Mouse (Mus musculus): Measurements from ENCODE around the gene Ppp1r2. TPM values are rescaled to one million over a fixed set of nuclear protein-coding genes. Genes with fewer than 3 reads are reported as not detected.

The Ppp1r2 gene
- polyA plus RNA-seq, 1 experiment: 31.7 TPM

GRCm38 (mm10) chr16:31300883-31301532 is 25.9 kb upstream of the Ppp1r2 start:
- no peak overlapping the region for H3K4me3 ChIP-seq (ENCODE audit: control insufficient read depth, insufficient read depth, low read length)
- H3K27me3 ChIP-seq (ENCODE audit: control insufficient read depth, insufficient read depth, low read length): no peaks in the 10 kb centered on the region
- WGBS: 88% methylated on average over 6 of the region's 6 CpGs
- H3K27ac ChIP-seq (ENCODE audit: control insufficient read depth, insufficient read depth, low read length): no peak overlapping the region
- no peak for TF ChIP-seq CTCF (IDR thresholded peaks at IDR 0.05; ENCODE audit: borderline replicate concordance, control insufficient read depth, extremely low read depth, insufficient read depth, low read length, poor library complexity)
- no peak for TF ChIP-seq POLR2A (IDR thresholded peaks at IDR 0.05; ENCODE audit: control insufficient read depth, extremely low read depth, insufficient read depth, low read length, poor library complexity)
- H3K4me1 ChIP-seq (replicated peaks; ENCODE audit: control insufficient read depth, insufficient read depth, low read length): peaks cover 11% of the 10 kb centered on the region
- no peak for DNase-seq
- no peaks in the 10 kb centered on the region for H3K36me3 ChIP-seq (ENCODE audit: control insufficient read depth, insufficient read depth, low read length)

GRCm38 (mm10) chr16:31300467-31300866 is 25.4 kb upstream of the Ppp1r2 start:
- WGBS: 95% methylated on average over 7 of the region's 7 CpGs
- peaks cover 11% of the 10 kb centered on the region for H3K4me1 ChIP-seq (replicated peaks; ENCODE audit: control insufficient read depth, insufficient read depth, low read length)
- DNase-seq: no peak
- TF ChIP-seq POLR2A (IDR thresholded peaks at IDR 0.05; ENCODE audit: control insufficient read depth, extremely low read depth, insufficient read depth, low read length, poor library complexity): no peak
- TF ChIP-seq CTCF (IDR thresholded peaks at IDR 0.05; ENCODE audit: borderline replicate concordance, control insufficient read depth, extremely low read depth, insufficient read depth, low read length, poor library complexity): no peak
- no peaks in the 10 kb centered on the region for H3K27me3 ChIP-seq (ENCODE audit: control insufficient read depth, insufficient read depth, low read length)
- H3K4me3 ChIP-seq (ENCODE audit: control insufficient read depth, insufficient read depth, low read length): no peak overlapping the region
- no peaks in the 10 kb centered on the region for H3K36me3 ChIP-seq (ENCODE audit: control insufficient read depth, insufficient read depth, low read length)
- H3K27ac ChIP-seq (ENCODE audit: control insufficient read depth, insufficient read depth, low read length): no peak overlapping the region

- Histone ChIP-seq H3K27ac (ENCODE audit: control insufficient read depth, insufficient read depth, low read length) (no peak overlapping the region), H3K36me3 (ENCODE audit: control insufficient read depth, insufficient read depth, low read length) (no peaks in the 10 kb centered on the region), H3K4me1 (replicated peaks; ENCODE audit: control insufficient read depth, insufficient read depth, low read length) (peaks cover 11% of the 10 kb centered on the region), H3K27me3 (ENCODE audit: control insufficient read depth, insufficient read depth, low read length) (no peaks in the 10 kb centered on the region), H3K4me3 (ENCODE audit: control insufficient read depth, insufficient read depth, low read length) (no peak overlapping the region)
- DNase-seq: no peak
- no peak for TF ChIP-seq CTCF (IDR thresholded peaks at IDR 0.05; ENCODE audit: borderline replicate concordance, control insufficient read depth, extremely low read depth, insufficient read depth, low read length, poor library complexity)
- no peak for TF ChIP-seq POLR2A (IDR thresholded peaks at IDR 0.05; ENCODE audit: control insufficient read depth, extremely low read depth, insufficient read depth, low read length, poor library complexity)
- 95% methylated on average over 3 of the region's 3 CpGs for WGBS
Observed at GRCm38 (mm10) chr16:31299960-31300353, 24.9 kb upstream of the Ppp1r2 start.

GRCm38 (mm10) chr16:31299164-31299959 is 24.3 kb upstream of the Ppp1r2 start:
- 92% methylated on average over 11 of the region's 11 CpGs for WGBS

GRCm38 (mm10) chr16:31297113-31297512 is 22.0 kb upstream of the Ppp1r2 start:
- no peaks in the 10 kb centered on the region for H3K27me3 ChIP-seq (ENCODE audit: control insufficient read depth, insufficient read depth, low read length)
- DNase-seq: no peak
- 11% methylated on average over 7 of the region's 7 CpGs for WGBS

More at GRCm38 (mm10) chr16:31299164-31299959, 24.3 kb upstream of the Ppp1r2 start:
- Histone ChIP-seq H3K27me3 (ENCODE audit: control insufficient read depth, insufficient read depth, low read length) (no peaks in the 10 kb centered on the region), H3K36me3 (ENCODE audit: control insufficient read depth, insufficient read depth, low read length) (no peaks in the 10 kb centered on the region), H3K4me3 (ENCODE audit: control insufficient read depth, insufficient read depth, low read length) (no peak overlapping the region), H3K4me1 (replicated peaks; ENCODE audit: control insufficient read depth, insufficient read depth, low read length) (peaks cover 11% of the 10 kb centered on the region), H3K27ac (ENCODE audit: control insufficient read depth, insufficient read depth, low read length) (no peak overlapping the region)
- TF ChIP-seq CTCF (IDR thresholded peaks at IDR 0.05; ENCODE audit: borderline replicate concordance, control insufficient read depth, extremely low read depth, insufficient read depth, low read length, poor library complexity) (no peak), POLR2A (IDR thresholded peaks at IDR 0.05; ENCODE audit: control insufficient read depth, extremely low read depth, insufficient read depth, low read length, poor library complexity) (no peak)
- no peak for DNase-seq

GRCm38 (mm10) chr16:31293761-31294160 is 18.7 kb upstream of the Ppp1r2 start:
- Histone ChIP-seq H3K27ac (ENCODE audit: control insufficient read depth, insufficient read depth, low read length) (no peak overlapping the region), H3K4me3 (ENCODE audit: control insufficient read depth, insufficient read depth, low read length) (no peak overlapping the region), H3K4me1 (replicated peaks; ENCODE audit: control insufficient read depth, insufficient read depth, low read length) (peaks cover 11% of the 10 kb centered on the region), H3K27me3 (ENCODE audit: control insufficient read depth, insufficient read depth, low read length) (no peaks in the 10 kb centered on the region), H3K36me3 (ENCODE audit: control insufficient read depth, insufficient read depth, low read length) (no peaks in the 10 kb centered on the region)
- TF ChIP-seq POLR2A (IDR thresholded peaks at IDR 0.05; ENCODE audit: control insufficient read depth, extremely low read depth, insufficient read depth, low read length, poor library complexity): no peak
- TF ChIP-seq CTCF (IDR thresholded peaks at IDR 0.05; ENCODE audit: borderline replicate concordance, control insufficient read depth, extremely low read depth, insufficient read depth, low read length, poor library complexity): no peak
- 18% methylated on average over 4 of the region's 4 CpGs for WGBS
- no peak for DNase-seq

More at GRCm38 (mm10) chr16:31297113-31297512, 22.0 kb upstream of the Ppp1r2 start:
- no peak for TF ChIP-seq CTCF (IDR thresholded peaks at IDR 0.05; ENCODE audit: borderline replicate concordance, control insufficient read depth, extremely low read depth, insufficient read depth, low read length, poor library complexity)
- TF ChIP-seq POLR2A (IDR thresholded peaks at IDR 0.05; ENCODE audit: control insufficient read depth, extremely low read depth, insufficient read depth, low read length, poor library complexity): no peak
- no peaks in the 10 kb centered on the region for H3K36me3 ChIP-seq (ENCODE audit: control insufficient read depth, insufficient read depth, low read length)
- H3K4me1 ChIP-seq (replicated peaks; ENCODE audit: control insufficient read depth, insufficient read depth, low read length): peaks cover 11% of the 10 kb centered on the region
- H3K4me3 ChIP-seq (ENCODE audit: control insufficient read depth, insufficient read depth, low read length): no peak overlapping the region
- no peak overlapping the region for H3K27ac ChIP-seq (ENCODE audit: control insufficient read depth, insufficient read depth, low read length)

Measured in thymus, adult 2 months (tissue).